Mouse (Mus musculus): ENCODE measurements around the gene Glyctk. TPM values are rescaled to one million over a fixed set of nuclear protein-coding genes. Genes with fewer than 3 reads are reported as not detected.
A peak's percentile ranks its signal among the peaks of the same experiment; 100 is the strongest.

Glyctk gene
- polyA plus RNA-seq (2015; fragmentation: Nextera tagmentation; extraction: Ambion mirVana): 7.9 and 9.4 TPM in 2 replicates

DNA sequence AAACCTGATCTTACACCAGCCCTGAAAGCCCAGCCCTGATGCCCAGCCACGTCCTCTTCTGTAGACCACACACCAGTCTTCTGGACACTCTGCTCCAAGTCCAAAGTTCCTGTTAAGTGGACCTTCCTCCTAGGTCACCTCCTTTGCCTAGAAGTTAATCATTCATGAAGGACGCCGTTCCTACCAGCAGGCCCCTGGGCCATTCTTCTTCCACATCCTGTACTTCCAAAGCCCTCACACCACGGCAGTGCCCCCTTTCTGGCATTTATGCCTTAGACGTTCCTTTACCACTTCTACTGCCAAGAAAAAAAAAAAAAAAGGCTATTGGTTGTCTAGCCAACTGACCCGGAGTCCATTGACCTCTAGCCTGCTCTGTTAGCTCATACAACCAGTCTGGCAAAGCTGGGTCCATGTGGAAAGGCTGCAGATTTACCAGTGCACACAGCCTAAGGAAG is at the start of gene Glyctk:
Glyctk (minus strand) TSS at position 102 of the 455 bp plus-strand sequence.
- ATAC-seq (replicated peaks; ENCODE audit: low FRiP score): peak; percentile 33; the same call in 1 of the 2 replicates
- 73% methylated on average over 6 of the region's 6 CpGs for WGBS

DNA sequence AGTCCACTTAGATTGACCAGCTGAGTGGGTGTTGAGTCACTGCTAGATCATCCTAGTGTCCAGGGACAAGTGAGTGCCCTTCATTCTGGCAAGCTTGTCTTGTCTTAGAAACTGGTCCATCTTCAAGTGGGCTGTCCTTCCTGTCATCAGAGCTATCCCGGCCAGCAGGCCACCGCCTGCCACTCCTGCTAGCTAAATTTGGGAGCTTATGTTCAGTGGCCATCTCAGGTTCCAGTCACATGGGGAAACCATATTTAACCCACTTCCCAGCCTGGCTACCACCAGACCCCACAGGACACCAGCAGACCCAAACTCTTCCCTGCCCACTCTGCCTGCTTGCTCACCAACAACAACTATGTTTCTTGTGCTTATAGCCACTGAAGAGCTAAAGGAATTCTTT is 48.6 kb upstream of the Glyctk start:
- no peak for ATAC-seq (replicated peaks; ENCODE audit: low FRiP score)
- Histone ChIP-seq H3K27ac (no peak overlapping the region), H3K4me3 (replicated peaks) (no peak overlapping the region), H3K9me3 (replicated peaks) (no peaks in the 10 kb centered on the region), H3K36me3 (peaks cover 21% of the 10 kb centered on the region), H3K4me2 (no peak overlapping the region), H3K9ac (no peak overlapping the region), H3K27me3 (no peaks in the 10 kb centered on the region), H3K4me1 (peaks cover 48% of the 10 kb centered on the region)
- WGBS: 77% methylated on average over 2 of the region's 2 CpGs

More for the DNA sequence above, at the start of gene Glyctk:
- Histone ChIP-seq H3K27ac (peak within 1 kb of the TSS; percentile 41), H3K36me3 (no peaks in the 10 kb centered on the region), H3K9me3 (replicated peaks) (no peaks in the 10 kb centered on the region), H3K4me2 (no peak within 1 kb of the TSS), H3K9ac (no peak within 1 kb of the TSS), H3K27me3 (no peaks in the 10 kb centered on the region), H3K4me3 (replicated peaks) (no peak within 1 kb of the TSS; the same call in 1 of the 2 replicates), H3K4me1 (peaks cover 9% of the 10 kb centered on the region)

DNA sequence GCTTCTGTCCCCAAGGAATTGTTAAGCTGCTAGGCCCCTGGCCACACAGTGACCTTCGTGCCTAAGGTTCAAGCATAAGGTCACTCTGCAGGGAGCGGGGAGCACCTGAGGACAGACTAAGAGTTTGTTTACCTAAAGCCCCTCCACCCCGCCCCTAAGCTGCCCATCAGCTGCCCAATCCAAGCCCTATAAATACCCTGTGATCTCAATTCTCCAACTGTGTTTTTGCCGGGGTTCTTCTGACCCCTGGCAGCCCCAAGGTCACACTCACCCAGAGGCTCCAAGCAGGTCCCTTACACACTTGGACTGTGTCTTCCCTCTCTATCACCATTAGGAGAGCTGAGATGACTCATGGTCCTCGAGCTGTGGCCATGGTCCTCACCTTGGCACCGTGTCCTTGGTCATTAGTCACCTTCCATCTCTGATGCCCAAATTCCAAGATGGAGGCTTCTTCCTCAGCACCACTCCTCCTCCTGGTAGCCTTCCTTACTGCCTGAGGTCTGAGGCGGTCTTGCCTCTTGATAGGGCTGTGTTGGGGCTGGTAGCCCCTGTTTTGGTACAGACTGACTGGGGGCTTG is 47.9 kb upstream of the Glyctk start:
- H3K9me3 ChIP-seq (replicated peaks): no peaks in the 10 kb centered on the region
- H3K27me3 ChIP-seq: no peaks in the 10 kb centered on the region
- H3K9ac ChIP-seq: no peak overlapping the region
- H3K4me2 ChIP-seq: no peak overlapping the region
- no peak overlapping the region for H3K4me3 ChIP-seq (replicated peaks)
- H3K36me3 ChIP-seq: peaks cover 21% of the 10 kb centered on the region
- ATAC-seq (replicated peaks; ENCODE audit: low FRiP score): no peak
- 76% methylated on average over 7 of the region's 7 CpGs for WGBS
- H3K4me1 ChIP-seq: peaks cover 41% of the 10 kb centered on the region
- H3K27ac ChIP-seq: no peak overlapping the region

DNA sequence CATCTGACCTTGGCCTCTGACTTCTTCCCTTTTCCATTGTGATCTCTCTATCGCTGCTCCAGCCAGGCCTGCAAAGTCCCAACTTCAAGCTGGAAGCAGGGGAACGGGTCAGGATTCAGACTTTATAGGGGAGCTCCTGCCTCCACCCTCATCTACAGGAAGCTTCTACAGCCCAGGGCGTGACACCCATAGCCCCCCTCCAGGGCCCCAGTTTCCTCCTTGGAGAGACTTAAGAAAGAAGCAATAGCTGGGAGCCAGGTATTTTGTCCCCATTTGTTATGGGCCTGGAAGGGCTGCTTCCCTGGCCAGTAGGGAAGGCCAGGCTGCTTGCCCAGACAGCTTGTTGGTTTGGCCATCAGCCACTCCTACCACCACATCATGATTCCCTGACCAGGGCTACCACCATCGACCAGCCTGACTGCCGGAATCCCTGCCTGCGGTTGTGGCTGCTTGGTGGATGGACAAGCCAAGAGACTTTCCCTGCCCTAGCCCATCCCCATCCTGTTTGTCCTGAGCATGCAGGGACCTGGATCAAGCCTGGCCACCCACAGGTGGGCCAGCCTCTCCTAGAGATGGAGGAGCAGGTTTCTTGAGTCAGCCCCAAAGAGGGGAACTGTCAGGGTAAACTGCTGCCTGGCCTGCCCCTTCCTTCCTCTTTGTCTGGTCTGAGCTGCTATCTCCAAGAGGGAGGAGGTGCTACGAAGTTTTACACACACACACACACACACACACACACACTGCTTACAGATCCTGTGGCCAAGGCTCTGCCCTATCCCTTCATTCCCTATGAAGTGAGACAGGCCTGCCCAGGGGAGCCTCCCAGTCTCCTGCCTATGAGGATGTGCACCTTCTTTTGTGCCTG is 46.3 kb upstream of the Glyctk start:
- Histone ChIP-seq H3K4me2 (peak overlapping the region; percentile 66), H3K9ac (peak overlapping the region; percentile 68; the same call in 1 of the 2 replicates), H3K4me3 (replicated peaks) (peak overlapping the region; percentile 61), H3K27ac (peak overlapping the region; percentile 65; the same call in 1 of the 2 replicates), H3K27me3 (no peaks in the 10 kb centered on the region), H3K36me3 (peaks cover 17% of the 10 kb centered on the region), H3K4me1 (peaks cover 52% of the 10 kb centered on the region), H3K9me3 (replicated peaks) (no peaks in the 10 kb centered on the region)
- WGBS: 59% methylated on average over 7 of the region's 7 CpGs
- ATAC-seq (replicated peaks; ENCODE audit: low FRiP score): no peak

DNA sequence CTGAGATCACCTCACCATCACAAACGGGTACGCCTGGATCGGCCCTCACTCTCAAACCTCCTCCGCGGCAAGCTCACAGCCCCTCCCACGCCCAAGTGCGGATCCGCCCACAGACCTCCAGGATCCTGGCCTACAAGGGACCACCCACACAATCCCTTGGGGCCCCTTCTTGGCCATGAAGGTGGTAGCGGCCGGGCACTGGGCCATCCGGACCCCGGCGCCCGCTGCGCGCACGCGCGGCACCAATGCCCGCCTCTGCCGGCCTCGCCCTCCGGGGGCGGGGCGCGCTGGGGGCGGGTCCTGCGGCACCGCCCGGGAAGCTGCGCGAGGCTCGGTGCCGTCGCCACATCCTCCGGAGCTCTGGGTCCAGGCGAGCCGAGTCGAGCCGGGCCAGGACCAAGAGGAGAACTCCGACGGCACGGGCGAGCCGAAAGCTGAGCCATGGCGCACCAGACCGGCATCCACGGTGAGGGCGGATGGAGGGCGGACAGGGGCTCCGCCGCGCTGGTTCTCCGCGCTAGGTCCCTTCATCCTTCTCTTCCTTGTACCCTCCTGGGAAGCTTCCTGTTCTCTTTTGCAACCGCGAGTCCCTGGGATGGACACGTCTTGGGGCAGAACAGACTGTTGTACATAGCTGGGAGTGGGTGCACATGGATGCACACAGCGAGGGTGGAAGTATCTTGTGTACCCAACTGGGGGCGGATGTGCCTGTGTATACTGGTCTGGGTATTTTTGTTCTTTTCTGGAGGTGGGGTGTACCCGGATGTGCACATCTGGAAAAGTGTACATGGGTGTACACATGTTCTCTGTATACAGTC is 45.1 kb upstream of the Glyctk start, which contains the start of gene Twf2:
Twf2 (plus strand) TSS at position 290 of the 818 bp plus-strand sequence.
- H3K4me2 ChIP-seq: peak within 1 kb of the TSS; percentile 66

DNA sequence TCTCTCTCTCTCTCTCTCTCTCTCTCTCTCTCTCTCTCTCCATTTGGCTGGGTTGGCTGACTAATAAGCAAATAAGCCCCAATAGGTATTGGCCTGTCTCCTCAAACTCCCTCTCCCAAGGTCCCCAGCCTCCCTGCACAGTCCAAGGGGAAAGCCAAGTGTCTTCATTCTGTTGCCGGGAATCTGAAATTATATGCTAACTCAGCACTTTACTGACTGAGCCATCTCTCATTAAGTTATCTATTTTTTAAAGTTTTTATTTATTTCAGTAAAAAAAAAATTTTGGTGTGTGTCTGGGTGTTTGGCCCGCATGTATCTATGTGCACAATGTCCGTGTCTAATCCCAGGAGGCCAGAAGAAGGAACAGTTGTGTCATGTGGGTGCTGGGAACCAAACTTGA is 44.0 kb upstream of the Glyctk start:
- Histone ChIP-seq H3K4me2 (peak overlapping the region; percentile 66; the same call in 1 of the 2 replicates), H3K9ac (no peak overlapping the region), H3K27ac (no peak overlapping the region), H3K4me3 (replicated peaks) (peak overlapping the region; percentile 61), H3K4me1 (peaks cover 68% of the 10 kb centered on the region), H3K36me3 (peaks cover 9% of the 10 kb centered on the region; the same call in 1 of the 2 replicates), H3K9me3 (replicated peaks) (no peaks in the 10 kb centered on the region), H3K27me3 (no peaks in the 10 kb centered on the region)
- 83% methylated on average over 3 of the region's 3 CpGs for WGBS
- no peak for ATAC-seq (replicated peaks; ENCODE audit: low FRiP score)

More for the DNA sequence above, 45.1 kb upstream of the Glyctk start, which contains the start of gene Twf2:
- H3K4me3 ChIP-seq (replicated peaks): peak within 1 kb of the TSS; percentile 61
- 1% methylated on average over 59 of the region's 61 CpGs for whole genome bisulfite sequencing
- H3K36me3 ChIP-seq: peaks cover 7% of the 10 kb centered on the region; the same call in 1 of the 2 replicates
- ATAC-seq (replicated peaks; ENCODE audit: low FRiP score): peak; percentile 90
- peaks cover 60% of the 10 kb centered on the region for H3K4me1 ChIP-seq
- H3K27ac ChIP-seq: peak within 1 kb of the TSS; percentile 65
- H3K27me3 ChIP-seq: no peaks in the 10 kb centered on the region
- H3K9me3 ChIP-seq (replicated peaks): no peaks in the 10 kb centered on the region
- H3K9ac ChIP-seq: peak within 1 kb of the TSS; percentile 68

DNA sequence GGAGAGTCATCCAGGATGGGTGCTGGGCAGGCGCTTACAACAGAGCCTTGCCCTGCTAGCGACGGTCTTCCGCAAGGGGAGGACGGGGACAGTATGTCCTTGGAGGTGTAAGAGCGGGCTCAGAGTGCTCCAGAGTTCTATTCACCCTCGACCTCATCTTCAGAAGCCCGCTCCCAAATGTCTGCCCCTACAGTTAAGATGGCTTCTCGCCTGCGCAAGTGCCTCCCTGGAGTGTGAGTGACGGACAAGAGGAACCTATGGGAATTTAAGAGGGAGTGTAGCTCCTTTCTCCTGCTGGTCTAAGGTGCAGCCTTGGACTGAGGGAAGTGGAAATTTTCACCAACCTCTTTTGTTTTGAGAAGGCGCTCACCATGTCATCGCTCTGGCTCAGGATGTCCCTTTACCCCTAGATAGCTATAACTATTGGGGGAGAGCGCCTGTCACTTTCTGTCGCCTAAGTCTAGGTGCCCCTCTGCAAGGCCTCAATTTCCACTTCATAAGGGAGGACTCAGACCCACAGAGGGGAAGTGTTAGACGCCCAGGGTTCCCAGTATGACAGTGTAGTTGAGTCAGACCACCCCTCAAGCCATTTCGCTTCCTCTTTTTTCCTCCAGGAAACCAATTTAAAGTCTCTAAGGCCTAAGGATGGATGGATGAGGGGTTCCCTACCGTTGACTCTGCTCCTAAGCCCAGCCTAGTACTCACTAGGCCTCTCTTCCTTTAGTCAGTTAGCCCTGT is 41.8 kb upstream of the Glyctk start, which contains the start of gene Ppm1m:
Ppm1m (minus strand) TSS at position 212 of the 738 bp plus-strand sequence.
- ATAC-seq (replicated peaks; ENCODE audit: low FRiP score): peak; percentile 5
- WGBS: 44% methylated on average over 18 of the region's 18 CpGs

DNA sequence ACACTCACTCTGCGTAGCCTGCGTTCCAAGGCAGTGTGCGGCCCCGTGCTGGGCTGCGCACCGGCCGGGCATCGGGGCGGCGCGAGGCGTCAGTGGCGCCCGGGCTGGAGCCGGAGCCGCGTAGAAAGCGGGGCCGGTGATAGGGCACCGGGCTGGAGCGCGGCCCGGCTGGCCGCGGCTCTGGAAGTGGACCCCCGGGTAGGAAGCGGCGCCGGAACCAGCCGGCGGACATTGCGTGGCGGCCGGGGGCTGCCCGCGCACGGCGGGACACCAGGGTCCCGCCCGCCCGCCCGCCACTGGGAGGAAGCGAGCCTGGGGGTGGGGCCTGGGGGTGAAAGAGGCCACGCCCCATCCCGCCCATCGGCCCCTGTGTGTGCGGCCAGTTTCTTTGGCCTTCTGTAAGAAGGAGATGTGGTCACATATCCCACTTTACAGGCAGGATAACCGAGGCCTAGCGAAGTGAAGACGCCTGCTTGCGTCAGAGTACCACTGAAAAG is 41.1 kb upstream of the Glyctk start:
- peak; percentile 59 for ATAC-seq (replicated peaks; ENCODE audit: low FRiP score)
- Histone ChIP-seq H3K9ac (peak overlapping the region; percentile 68), H3K36me3 (peaks cover 35% of the 10 kb centered on the region), H3K9me3 (replicated peaks) (no peaks in the 10 kb centered on the region), H3K4me1 (peaks cover 42% of the 10 kb centered on the region), H3K4me2 (peak overlapping the region; percentile 73), H3K27me3 (no peaks in the 10 kb centered on the region), H3K4me3 (replicated peaks) (peak overlapping the region; percentile 74), H3K27ac (peak overlapping the region; percentile 58)
- WGBS: under 1% methylated on average over 51 of the region's 51 CpGs

More for the DNA sequence above, 41.8 kb upstream of the Glyctk start, which contains the start of gene Ppm1m:
- H3K4me2 ChIP-seq: peak within 1 kb of the TSS; percentile 73
- no peaks in the 10 kb centered on the region for H3K9me3 ChIP-seq (replicated peaks)
- peak within 1 kb of the TSS; percentile 68 for H3K9ac ChIP-seq
- H3K27ac ChIP-seq: peak within 1 kb of the TSS; percentile 58
- H3K4me3 ChIP-seq (replicated peaks): peak within 1 kb of the TSS; percentile 74
- peaks cover 28% of the 10 kb centered on the region for H3K36me3 ChIP-seq
- H3K27me3 ChIP-seq: no peaks in the 10 kb centered on the region
- H3K4me1 ChIP-seq: peaks cover 48% of the 10 kb centered on the region

DNA sequence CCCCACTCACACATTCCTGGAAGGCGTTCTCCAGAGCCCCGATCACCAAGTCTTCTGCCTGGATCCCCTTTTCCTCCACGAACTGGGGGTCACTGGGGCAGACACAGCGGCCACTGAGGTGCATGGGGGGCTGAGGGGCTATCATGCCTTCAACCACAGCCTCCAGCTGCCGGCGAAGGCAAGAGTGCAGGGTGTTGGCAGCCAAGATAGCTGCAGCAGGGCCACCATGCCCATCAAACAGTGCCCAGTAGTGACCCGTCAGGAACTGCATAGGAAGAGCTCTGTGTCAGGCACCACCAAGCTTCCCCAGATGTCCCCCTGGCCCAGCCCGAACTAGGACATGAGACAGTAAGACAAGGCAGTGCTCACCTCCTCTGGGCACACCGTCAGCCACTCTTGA is 39.8 kb upstream of the Glyctk start:
- Histone ChIP-seq H3K27ac (no peak overlapping the region), H3K27me3 (no peaks in the 10 kb centered on the region), H3K9me3 (replicated peaks) (no peaks in the 10 kb centered on the region), H3K4me3 (replicated peaks) (peak overlapping the region; percentile 74), H3K4me1 (peaks cover 33% of the 10 kb centered on the region), H3K4me2 (peak overlapping the region; percentile 73), H3K9ac (0 out of 2 replicates have a peak overlapping the region, but pooled peaks have one; percentile 10), H3K36me3 (peaks cover 46% of the 10 kb centered on the region)
- no peak for ATAC-seq (replicated peaks; ENCODE audit: low FRiP score)
- 90% methylated on average over 9 of the region's 9 CpGs for WGBS

DNA sequence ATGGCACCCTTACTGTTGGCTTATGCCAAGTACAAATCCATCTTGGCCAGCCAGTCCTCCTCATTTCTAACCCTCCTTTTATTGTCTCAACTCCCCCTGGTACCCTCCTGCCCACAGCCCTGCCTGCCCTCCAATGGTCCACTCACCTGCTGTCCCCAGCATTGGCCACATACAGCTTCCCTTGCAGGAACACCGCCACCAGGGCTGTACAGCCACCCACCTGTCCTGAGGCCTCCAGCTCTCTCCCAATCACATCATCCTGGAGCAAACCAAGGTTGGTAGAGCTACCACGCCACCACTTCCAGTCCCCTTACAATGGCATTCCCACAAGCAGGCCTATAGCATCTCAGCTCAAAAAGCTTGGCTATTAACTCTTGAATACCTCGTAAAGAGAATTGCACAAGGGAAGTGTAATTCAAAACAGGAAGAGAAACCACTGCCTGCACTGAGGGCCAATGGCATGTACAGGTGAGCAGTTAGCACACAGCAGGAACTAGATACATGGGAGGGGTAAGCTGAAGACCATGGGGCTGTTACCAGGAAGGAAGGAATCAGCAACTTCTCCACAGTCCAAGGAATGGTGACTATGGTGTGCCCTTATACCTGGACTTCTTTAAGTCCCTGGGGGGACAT is 39.3 kb upstream of the Glyctk start:
- Histone ChIP-seq H3K36me3 (peaks cover 51% of the 10 kb centered on the region), H3K9ac (0 out of 2 replicates have a peak overlapping the region, but pooled peaks have one; percentile 10), H3K4me1 (peaks cover 32% of the 10 kb centered on the region), H3K4me3 (replicated peaks) (0 out of 2 replicates have a peak overlapping the region, but pooled peaks have one; percentile 74), H3K27me3 (no peaks in the 10 kb centered on the region), H3K27ac (no peak overlapping the region), H3K9me3 (replicated peaks) (no peaks in the 10 kb centered on the region), H3K4me2 (peak overlapping the region; percentile 73; the same call in 1 of the 2 replicates)
- ATAC-seq (replicated peaks; ENCODE audit: low FRiP score): no peak
- WGBS: 78% methylated on average over 3 of the region's 3 CpGs
